Mouse (Mus musculus) G1E (cell line): ENCODE measurements around the gene Irak1bp1. TPM values are rescaled to one million over a fixed set of nuclear protein-coding genes. Genes with fewer than 3 reads are reported as not detected.

ENCODE experiments used
- ATAC-seq: 2 replicates; pipeline ENCODE4 v1.8.0; 2016; ENCODE audit warnings: mild to moderate bottlenecking; ENCODE audit not compliant: insufficient number of reproducible peaks, poor library complexity, low FRiP score, severe bottlenecking; ENCODE audit errors: extremely low read depth
- DNase-seq: peaks from one replicate; pipeline ENCODE4 v3.0.0; 2012; ENCODE audit warnings: low spot score
- H3K27me3 ChIP-seq: 2 replicates; pipeline ENCODE4 v1.6.1; 2012; ENCODE audit warnings: mild to moderate bottlenecking, low read length, inconsistent platforms; ENCODE audit not compliant: insufficient read depth
- H3K36me3 ChIP-seq: replicated peaks from 2 replicates; pipeline ENCODE3; 2012; ENCODE audit warnings: mild to moderate bottlenecking, inconsistent platforms
- H3K4me1 ChIP-seq: 2 replicates; pipeline ENCODE4 v1.6.1; 2012; ENCODE audit warnings: low read depth, low read length, inconsistent platforms, mixed read lengths; ENCODE audit not compliant: insufficient read depth
- H3K4me3 ChIP-seq: 2 replicates; pipeline ENCODE4 v1.5.1; 2012; ENCODE audit warnings: low read depth, mild to moderate bottlenecking, inconsistent platforms, low read length, moderate library complexity, mixed read lengths
- H3K9me3 ChIP-seq: replicated peaks from 2 replicates; pipeline ENCODE4 v1.6.1; 2012; ENCODE audit warnings: inconsistent platforms
- CTCF ChIP-seq: IDR thresholded peaks from 2 replicates; pipeline ENCODE4 v1.5.1; 2012; ENCODE audit warnings: low read depth, low read length, inconsistent platforms, mixed read lengths
- GATA1 ChIP-seq: IDR thresholded peaks from 2 replicates; pipeline ENCODE4 v1.6.1; 2012; ENCODE audit warnings: borderline replicate concordance, low read length, inconsistent platforms, mixed read lengths
- GATA2 ChIP-seq: IDR thresholded peaks from 2 replicates; pipeline ENCODE4 v1.6.1; 2012; ENCODE audit warnings: low read depth, low read length, inconsistent platforms, borderline replicate concordance
- POLR2AphosphoS5 ChIP-seq: IDR thresholded peaks from 2 replicates; pipeline ENCODE4 v1.6.1; 2012; ENCODE audit warnings: low read depth, low read length, inconsistent platforms; ENCODE audit not compliant: insufficient replicate concordance
- TAL1 ChIP-seq: conservative IDR thresholded peaks from 2 replicates; pipeline ENCODE4 v1.6.1; 2012; ENCODE audit warnings: low read depth, low read length, inconsistent platforms, mixed read lengths
- polyA plus RNA-seq: library from polyadenylated mRNA; stranded (reverse); fragments of >175 nt; gene quantifications from 2 replicates; pipeline ENCODE4 v1.2.3, GENCODE M21; 2012
- total RNA-seq, 2 experiments: library from RNA; stranded (forward) in 1 of 2; stranded (reverse) in 1 of 2; fragments of 200-1000 nt in 1 of 2; fragments of >200 nt in 1 of 2; fragmentation: Nextera tagmentation in 1 of 2; gene quantifications; 2 replicates each; pipeline ENCODE4 v1.2.3; 2014 to 2017

The Irak1bp1 gene
- total and polyA plus RNA-seq, 3 experiments, result 8.2 to 12.7 (median 8.4) TPM

GRCm38 (mm10) chr9:82861775-82862430, 32.6 kb downstream of the Irak1bp1 start:
- Histone ChIP-seq H3K4me3 (no peak overlapping the region), H3K27me3 (no peaks in the 10 kb centered on the region), H3K4me1 (0 out of 2 replicates have a peak, but pooled peaks cover 3% of the 10 kb centered on the region), H3K9me3 (no peaks in the 10 kb centered on the region), H3K36me3 (peaks cover 15% of the 10 kb centered on the region)
- DNase-seq, result no peak
- no peak for TF ChIP-seq GATA2
- no peak for TF ChIP-seq POLR2AphosphoS5
- no peak for TF ChIP-seq CTCF
- no peak for ATAC-seq

- ATAC-seq (no peak), DNase-seq (no peak)
- H3K4me3 ChIP-seq, result no peak overlapping the region
- peaks cover 33% of the 10 kb centered on the region for H3K36me3 ChIP-seq
- TF ChIP-seq GATA2, result no peak
- TF ChIP-seq CTCF, result no peak
- TF ChIP-seq TAL1, result no peak
- no peak for TF ChIP-seq POLR2AphosphoS5
- TF ChIP-seq GATA1, result no peak
- no peaks in the 10 kb centered on the region for H3K9me3 ChIP-seq
- 0 out of 2 replicates have a peak, but pooled peaks cover 3% of the 10 kb centered on the region for H3K4me1 ChIP-seq
- no peaks in the 10 kb centered on the region for H3K27me3 ChIP-seq
Measured at GRCm38 (mm10) chr9:82866121-82866520, 36.8 kb downstream of the Irak1bp1 start.

- Histone ChIP-seq H3K36me3 (peaks cover 45% of the 10 kb centered on the region), H3K4me1 (no peaks in the 10 kb centered on the region), H3K9me3 (no peaks in the 10 kb centered on the region), H3K4me3 (no peak overlapping the region), H3K27me3 (no peaks in the 10 kb centered on the region)
- DNase-seq, result no peak
- no peak for TF ChIP-seq POLR2AphosphoS5
- TF ChIP-seq GATA2, result no peak
- ATAC-seq, result no peak
Measured at GRCm38 (mm10) chr9:82867698-82868097, 38.4 kb downstream of the Irak1bp1 start.

- H3K27me3 ChIP-seq, result no peaks in the 10 kb centered on the region
- TF ChIP-seq POLR2AphosphoS5 (no peak), CTCF (no peak), GATA2 (no peak), TAL1 (no peak), GATA1 (no peak)
- H3K9me3 ChIP-seq, result no peaks in the 10 kb centered on the region
- H3K4me1 ChIP-seq, result no peaks in the 10 kb centered on the region
- H3K4me3 ChIP-seq, result no peak overlapping the region
- DNase-seq, result no peak
- H3K36me3 ChIP-seq, result peaks cover 74% of the 10 kb centered on the region
- ATAC-seq, result no peak
Measured at GRCm38 (mm10) chr9:82877078-82877477, 47.7 kb downstream of the Irak1bp1 start.

- DNase-seq, result no peak
Measured at GRCm38 (mm10) chr9:82884177-82884576, 54.8 kb downstream of the Irak1bp1 start.

GRCm38 (mm10) chr9:82888645-82889044, 59.3 kb downstream of the Irak1bp1 start:
- H3K4me1 ChIP-seq, result no peaks in the 10 kb centered on the region
- ATAC-seq (no peak), DNase-seq (no peak)
- no peaks in the 10 kb centered on the region for H3K27me3 ChIP-seq
- no peaks in the 10 kb centered on the region for H3K9me3 ChIP-seq
- H3K4me3 ChIP-seq, result no peak overlapping the region
- no peak for TF ChIP-seq CTCF
- no peak for TF ChIP-seq GATA1
- TF ChIP-seq GATA2, result no peak
- no peak for TF ChIP-seq TAL1
- no peak for TF ChIP-seq POLR2AphosphoS5
- H3K36me3 ChIP-seq, result peaks cover 63% of the 10 kb centered on the region

More at GRCm38 (mm10) chr9:82884177-82884576, 54.8 kb downstream of the Irak1bp1 start:
- H3K27me3 ChIP-seq, result no peaks in the 10 kb centered on the region
- no peak for ATAC-seq
- H3K9me3 ChIP-seq, result no peaks in the 10 kb centered on the region
- H3K36me3 ChIP-seq, result peaks cover 69% of the 10 kb centered on the region
- H3K4me1 ChIP-seq, result no peaks in the 10 kb centered on the region
- TF ChIP-seq CTCF (no peak), GATA1 (no peak), TAL1 (no peak), POLR2AphosphoS5 (no peak), GATA2 (no peak)
- no peak overlapping the region for H3K4me3 ChIP-seq

Other genes starting within 250 kb of the Irak1bp1 start
- 162 and 176 TPM in 2 replicates for gene Phip, start 146.0 kb downstream of the Irak1bp1 start, total RNA-seq (2014; fragmentation: Nextera tagmentation)
- 121 and 140 TPM in 2 replicates for gene Phip, start 146.0 kb downstream of the Irak1bp1 start, total RNA-seq (2017)
- 5.5 and 6.7 TPM in 2 replicates for gene Phip, start 146.0 kb downstream of the Irak1bp1 start, polyA plus RNA-seq